Mouse (Mus musculus) cerebellum, adult 8-10 months (tissue): ENCODE results near the gene Tubgcp3.
"Not testable (repeated sequence)": the region's sequence is repeated elsewhere in the genome, so short reads cannot be mapped to it uniquely, and the experiment has no call there.

ENCODE experiments used
- DNase-seq: peaks from one replicate; pipeline ENCODE4 v3.0.0; 2022

The Tubgcp3 gene

DNA sequence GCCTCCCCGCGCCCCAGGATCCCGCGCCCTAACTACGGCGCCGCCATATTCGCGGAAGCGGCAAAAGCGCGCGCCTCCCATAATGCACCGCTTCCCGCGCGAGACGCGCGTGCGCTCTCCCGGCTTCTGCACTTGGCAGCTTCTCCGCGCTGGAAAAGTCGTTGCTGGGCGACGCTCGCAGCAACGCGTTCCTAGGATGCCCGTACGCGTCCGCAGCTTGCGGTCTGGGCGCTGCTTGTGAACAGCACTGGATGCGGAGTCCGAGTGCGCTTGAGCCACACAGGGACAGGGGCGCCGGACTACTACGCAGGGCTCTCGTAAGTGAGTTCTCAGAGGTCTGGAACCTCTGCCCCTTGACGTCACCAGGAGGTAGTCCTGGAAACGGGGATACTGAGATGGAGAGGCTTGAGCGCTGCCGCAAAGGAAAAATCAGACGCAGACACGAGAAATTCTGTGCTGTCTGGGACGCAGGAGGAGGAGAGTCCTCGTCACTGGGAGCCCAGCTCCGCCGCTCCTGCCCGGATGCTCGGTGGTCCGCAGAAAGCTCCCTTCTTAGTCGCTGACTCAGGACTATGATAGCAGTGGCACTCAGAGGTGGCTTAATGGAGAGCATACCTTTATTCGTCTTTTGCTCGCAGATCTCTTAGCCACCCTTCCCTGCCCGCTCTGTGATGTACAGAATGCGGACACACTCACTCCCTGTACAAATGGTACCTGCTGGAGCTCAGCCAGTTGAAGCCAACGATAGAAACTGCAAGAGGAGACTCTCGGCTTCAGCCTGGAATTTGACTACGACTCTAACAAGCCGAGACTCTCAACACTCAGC, at the start of gene Tubgcp3:
Gene Tubgcp3 (minus strand): TSS at position 193 of the 826 bp plus-strand sequence.
- DNase-seq = peak; percentile 88

DNA sequence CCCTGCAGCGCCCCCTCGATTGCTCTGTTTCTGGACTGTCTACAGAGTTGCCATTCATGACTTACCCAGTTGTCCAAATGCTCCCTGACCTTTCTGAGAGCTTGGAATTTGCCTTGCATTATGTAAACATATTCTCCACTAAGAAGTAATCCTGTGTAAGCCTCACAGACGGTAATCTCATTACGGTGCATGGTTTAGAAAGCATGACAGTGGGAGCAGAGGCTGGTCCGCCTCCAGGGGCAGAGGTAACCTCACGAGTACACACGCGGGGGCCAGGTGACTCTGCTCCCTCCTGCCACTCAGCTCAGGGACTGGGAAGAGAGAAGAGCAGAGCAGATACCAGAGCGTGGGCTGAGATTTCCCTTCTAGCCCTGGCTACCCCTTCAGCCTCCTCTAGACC, 47.0 kb upstream of the Tubgcp3 start:
- no peak for DNase-seq

DNA sequence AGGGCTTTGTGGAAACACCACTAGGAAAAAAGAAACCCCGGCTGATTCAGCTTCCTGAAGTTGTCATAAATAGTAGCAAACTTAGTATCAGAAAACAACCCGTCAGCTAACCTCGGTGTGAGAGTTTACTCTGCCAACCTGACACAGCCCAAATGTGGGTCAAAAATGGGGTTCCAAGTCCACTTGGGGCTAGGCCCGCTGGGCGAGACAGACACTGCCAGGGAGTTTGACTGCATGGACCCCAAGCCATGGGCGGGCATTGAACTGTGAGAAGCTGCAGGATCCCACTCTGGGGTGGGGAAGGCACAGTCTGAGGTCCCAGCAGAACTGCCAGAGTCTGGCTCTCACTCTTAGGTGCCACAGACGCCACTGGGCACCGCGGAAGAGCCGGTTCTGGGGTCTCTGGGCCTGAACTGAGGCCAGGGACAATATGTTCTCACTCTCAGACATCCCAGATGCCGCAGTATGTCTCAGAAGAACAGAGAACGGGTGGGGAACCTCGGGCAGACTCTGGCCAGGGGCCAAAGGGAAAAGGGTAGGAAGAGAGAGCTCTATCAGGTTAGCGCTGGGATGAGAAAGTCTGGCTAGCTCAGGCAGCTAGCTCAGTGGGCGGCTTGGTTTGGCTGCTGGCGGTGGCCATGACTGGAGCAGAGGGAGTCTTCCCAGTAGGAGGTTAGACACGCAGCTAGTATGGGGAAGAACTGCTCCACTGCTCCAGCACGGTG, 44.0 kb upstream of the Tubgcp3 start:
- no peak for DNase-seq

DNA sequence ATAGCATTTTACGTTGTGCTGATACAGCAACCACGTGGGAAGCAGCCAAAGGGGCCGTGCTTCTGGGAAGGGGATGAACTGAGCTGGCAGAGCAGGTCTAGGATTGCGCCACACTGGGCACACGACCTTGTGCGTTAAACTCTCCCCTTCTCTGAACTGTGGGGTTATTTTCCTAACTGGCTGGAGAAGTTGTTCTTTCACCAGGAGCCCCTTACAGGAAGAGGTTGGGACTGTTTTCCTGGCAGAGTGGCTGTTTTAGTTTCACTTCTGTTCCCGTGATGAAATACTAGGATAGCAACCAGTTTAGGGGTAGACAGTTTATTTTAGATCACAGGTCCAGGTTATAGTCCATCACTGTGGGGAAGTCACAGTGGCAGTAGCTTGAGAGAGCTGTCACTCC, 39.6 kb upstream of the Tubgcp3 start:
- no peak for DNase-seq

DNA sequence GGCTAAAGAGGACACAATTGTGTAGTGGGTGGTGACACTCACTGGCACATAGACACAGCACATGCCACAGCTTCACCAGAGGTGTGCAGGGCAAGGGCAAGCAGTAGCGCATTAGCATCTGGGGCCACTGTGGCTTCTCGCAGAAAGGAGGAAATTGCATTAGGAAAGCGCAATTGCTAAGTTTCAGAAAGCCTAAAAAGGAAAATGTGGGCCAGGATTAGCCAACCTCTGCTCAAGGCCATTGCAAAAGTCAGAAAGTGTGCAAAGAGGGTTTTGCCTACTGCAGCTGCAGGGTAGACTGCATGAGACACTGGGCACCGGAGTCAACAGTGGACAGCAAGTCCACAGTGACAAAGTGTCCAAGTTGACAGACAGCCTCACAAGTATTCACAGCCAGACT, 31.5 kb upstream of the Tubgcp3 start:
- DNase-seq = no peak

DNA sequence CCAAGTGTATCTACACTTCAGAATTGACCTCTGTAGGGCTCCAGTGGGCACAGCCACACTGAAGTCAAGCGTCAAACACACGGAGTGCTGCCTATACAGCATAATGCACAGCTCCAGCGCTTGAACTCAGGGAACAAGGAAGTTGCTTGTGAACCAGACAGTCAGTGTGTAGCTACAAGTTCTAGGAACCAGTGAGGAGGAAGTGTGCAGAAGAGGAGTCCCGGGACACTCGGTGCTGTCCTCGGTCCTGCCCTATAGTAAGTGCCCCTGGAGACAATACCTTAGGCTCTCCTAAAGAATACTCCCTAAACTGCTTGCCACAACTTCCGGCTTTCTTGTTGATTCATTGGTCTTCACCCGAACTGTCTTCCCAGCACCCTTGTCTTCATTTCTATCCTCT, 30.2 kb upstream of the Tubgcp3 start:
- no peak for DNase-seq

DNA sequence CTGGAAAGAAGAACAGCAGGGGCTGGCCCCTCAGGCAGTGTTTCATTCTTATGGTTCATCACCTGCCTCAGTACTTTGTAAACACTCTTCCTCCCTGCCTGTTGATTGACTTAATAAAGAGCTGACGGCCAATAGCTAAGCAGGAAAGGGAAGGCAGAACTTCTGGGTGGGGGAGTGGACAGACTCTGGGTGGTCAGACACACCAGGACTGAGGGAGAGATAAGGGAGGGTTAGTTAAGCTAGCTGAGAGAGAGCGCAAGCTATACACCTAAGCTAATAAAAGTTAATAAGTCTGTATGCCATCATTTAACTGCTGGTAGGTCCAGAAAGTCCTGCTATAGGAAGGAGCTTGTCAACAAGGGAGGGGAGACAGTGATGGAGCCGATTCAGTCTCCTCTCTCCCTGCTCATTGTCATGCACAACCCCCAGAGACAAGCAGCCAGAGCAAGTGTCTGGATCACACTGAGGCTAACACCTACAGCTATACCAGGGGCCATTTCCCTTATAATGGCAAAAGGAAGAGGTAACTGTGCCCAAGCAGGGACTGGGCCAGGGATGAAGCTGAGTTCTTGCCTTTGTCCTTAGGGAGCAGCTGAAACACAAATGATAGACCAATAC, 26.7 kb upstream of the Tubgcp3 start:
- DNase-seq = no peak

DNA sequence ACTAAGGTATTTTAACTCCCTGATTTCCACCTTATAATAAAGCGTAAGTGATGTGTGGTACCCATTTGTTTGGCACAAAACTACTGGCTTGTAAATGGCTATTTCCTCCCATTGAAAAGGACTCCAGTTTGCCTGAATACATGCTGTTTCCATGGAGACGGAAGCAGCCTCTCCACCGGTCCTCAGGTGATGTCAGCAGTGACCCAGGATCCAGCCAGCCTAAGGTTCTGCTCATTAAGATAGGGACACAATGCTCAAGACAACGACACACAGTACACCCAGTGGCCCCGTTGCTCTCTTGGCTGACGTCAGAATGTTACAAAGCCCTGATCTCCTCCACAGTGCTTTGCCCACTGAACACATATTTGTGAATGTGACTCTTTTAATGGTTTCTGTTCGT, 16.8 kb upstream of the Tubgcp3 start:
- DNase-seq = no peak

DNA sequence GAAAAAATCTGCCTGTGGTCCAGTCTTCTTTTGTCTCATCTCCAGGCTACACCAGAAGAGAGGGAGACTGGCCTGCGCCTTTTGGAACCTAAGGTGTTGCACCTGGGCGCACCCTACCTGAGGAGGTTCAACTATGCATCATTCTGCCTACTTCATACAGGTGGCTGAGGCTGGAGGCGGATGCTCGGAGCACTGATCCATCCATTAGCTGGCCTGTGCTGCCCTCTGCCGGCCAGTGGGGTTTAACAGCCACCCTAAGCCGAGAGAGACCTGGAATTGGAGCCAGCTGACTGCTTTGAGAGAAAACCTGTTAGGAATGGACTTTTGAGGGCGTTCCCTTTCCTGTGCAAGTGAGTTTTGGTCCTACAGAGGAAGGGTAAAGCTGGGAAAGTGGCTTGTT, 5.5 kb upstream of the Tubgcp3 start:
- DNase-seq = peak; percentile 82

DNA sequence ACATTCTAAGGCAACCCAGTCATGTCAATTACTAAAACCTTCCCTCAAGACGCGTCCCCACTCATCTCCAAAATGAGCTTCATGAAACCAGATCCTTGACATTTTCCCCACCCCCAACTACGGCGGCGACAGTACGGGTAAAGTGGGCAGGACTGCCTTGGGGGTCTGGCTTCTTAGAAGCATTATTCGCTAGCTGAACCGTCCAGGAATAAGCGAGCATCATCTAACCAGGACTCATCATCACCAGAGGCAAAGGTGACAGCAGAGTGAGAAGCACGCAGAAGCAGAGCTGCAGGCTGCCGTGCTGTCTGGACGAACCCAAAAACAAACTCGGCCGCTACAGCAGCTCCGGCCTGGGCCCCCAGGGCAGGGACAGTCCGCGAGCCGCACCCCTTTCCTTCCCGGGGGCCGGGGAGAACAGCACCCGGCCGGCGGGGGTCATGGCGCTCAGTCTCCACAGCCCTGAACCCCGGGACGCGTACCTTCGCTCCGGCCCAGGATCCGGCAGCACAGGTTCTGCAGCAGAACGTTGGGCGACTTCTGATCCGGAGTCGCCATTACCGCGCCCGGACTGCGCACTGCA, 484 bp downstream of the Tubgcp3 start:
- DNase-seq = no peak

DNA sequence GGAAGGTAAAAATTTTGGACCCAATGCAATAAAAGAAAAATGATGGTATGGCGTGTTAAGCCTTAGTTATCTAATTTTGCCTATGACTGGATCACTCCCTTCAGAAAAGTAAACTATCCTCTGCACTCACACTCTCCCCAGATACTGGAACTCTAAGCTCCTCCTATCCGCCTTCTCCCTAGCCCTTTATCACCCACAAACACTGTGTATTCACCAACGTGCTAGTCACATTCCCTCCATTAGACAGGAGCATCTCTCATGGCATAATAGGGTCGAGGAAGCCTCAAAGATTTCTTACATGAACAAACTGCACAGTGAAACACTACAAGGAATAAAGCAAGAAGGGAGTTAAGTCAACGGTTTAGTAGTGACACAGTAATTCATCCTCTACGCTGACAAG, 1.1 kb downstream of the Tubgcp3 start:
- no peak for DNase-seq

DNA sequence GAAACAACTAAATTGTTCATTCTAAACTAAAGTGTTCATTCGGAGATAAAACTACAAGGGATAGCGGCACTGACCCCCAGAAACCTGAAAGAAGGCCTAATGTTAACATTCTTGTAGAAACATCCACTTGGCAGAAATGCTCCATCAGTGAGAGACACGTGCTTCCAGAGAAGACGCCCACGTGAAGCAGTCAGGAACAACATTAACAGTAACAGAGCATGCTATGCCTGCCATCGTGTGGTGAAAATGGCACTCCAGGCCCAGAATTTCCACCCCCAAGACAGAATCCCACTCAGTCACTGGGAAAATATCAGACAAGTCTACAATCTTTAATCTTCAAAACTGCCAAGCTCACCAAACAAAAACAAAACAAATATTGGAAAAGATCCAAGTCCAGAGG, 3.2 kb downstream of the Tubgcp3 start:
- no peak for DNase-seq

DNA sequence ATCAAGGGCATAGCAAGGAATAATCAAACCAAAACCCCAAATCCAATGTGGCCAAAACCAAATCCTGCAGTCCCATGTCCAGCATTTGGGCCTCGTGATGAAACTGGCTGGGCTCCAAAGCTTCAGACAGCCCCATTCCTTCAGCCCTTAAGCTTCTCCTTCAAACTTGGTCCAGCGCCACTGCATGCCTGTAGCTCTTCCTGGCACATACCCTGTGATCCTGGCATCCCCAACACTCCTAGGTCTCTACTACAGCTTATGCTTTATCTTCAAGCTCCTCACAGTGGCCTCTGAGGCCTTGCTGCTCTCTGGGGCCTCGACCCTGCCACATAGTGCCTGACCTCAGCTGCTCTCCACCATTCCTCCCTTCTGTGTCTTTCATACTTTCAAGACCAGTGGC, 5.5 kb downstream of the Tubgcp3 start:
- not testable (repeated sequence) for DNase-seq

DNA sequence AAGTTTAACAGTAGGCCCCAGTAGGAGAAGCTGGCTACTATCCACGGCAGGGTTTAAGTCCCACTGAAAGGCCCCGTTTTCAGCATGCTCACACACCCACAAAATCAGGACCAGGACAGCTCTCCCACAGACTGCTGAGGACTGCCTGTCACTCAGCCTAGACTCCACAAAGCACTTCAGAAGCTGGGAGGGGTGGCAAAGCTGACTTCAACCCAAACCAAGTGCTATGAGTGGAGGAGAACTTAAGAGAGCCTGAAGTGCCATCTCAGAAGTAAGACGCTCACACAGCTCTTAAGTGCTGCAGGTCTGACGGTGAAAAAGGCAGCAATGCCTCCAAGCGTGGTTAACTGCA, 9.0 kb downstream of the Tubgcp3 start:
- DNase-seq = no peak

DNA sequence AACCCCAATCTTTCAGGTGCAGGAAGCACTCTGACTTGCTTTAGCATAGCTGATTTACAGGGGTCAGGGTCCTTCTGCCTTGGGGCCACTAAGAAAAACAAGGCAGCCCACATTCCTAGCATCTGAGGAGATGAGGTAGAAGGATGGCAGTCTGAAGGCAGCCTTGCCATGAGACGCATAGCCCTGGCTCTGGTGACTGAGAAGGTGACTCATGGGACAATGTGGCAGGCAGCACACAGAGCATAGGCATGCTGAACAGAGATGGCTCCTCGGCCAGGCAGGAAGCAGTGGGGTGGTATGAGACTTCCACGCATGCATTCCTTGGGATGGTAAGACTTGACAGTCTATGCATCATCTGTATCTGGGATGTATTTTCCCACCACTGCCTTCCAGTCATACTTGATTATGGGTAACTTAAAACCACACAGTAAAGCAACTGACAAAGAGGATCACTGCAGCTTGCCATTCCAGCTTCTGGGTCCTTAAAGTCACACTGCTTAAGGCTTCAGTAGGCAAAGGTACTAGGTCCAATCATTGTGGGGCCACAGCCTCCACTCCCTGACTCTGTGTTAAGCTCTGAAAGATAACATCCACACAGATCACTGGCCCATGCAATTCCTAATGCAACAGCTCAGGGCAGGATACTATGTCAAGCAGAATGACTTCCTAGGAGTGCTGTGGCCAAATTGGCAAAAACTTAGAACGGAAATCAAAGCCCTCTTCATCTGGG, 9.5 kb downstream of the Tubgcp3 start:
- DNase-seq = no peak

DNA sequence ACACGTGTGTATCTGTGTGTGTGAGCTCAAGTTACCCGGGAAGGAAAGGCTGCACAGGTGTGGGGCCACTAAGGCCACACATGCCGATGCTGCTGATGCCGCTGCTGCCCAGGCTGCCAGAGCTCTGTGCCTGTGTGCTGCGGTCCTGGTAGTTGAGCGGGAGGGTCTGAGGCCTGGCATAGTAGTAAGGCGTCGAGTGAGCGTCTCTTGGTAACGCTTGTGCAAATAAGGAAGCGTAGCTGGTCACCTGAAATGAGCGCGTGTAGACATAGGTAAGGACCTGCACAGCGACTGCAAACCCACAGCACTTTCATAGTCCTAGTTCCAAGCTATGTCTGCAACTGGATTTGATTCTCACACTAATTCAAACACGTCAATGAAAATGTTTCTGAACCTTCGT, 14.6 kb downstream of the Tubgcp3 start:
- DNase-seq = no peak

DNA sequence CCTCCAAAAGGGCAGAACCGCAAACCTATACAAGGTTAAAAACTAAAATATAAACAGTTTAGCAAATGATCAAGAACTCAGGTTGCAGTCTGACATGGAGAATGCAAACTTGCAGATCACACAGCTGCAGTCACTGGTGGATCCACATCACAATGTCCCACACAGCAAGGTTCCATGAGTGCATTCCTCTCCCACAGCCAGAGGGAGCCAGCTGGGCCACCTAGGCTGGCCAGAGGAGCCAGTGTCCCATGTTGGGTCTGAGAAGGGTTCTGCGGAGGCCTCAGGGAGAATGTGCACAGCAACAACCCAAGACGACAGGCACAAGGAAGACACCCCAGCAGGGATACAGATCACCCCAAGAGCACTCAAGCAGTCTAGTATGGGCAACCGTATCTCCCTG, 20.8 kb downstream of the Tubgcp3 start:
- no peak for DNase-seq

DNA sequence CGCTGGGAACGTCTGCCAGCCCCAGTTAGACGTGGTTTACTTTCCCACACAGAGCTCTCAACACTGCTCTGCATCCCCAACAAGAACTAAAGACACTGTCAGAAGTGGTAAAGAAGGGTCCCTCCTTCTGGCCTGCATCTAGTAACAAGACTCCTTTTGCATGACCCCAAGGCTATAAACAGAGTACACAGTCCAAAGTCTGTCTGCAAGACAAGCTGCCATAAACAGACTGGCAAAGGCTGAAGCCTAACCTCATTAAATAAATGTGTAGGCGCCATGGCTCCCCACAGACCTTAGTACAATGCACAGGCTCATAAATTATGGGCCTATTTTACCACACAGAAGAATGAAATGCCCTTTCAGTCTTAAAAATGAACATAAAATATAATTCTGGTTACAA, 21.6 kb downstream of the Tubgcp3 start:
- no peak for DNase-seq

DNA sequence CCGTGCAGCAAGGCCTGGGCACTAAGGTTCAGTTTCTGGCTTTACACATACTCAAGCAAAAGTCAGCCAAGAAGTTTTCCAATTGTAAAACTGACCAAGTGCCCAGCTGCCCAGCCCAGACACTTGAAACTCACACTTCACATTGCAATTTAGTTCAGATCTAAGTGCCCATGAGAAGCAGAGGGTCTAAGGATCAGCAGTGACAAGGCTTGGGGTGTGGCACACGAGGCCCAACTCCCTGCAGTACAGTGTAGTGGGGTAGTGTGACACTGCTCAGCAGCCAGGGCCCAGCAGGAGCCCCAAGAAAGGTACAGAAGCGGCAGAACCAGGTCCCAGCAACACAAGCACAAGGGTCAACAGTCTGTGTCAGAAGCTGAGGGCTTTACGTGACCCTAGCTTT, 23.1 kb downstream of the Tubgcp3 start:
- no peak for DNase-seq

DNA sequence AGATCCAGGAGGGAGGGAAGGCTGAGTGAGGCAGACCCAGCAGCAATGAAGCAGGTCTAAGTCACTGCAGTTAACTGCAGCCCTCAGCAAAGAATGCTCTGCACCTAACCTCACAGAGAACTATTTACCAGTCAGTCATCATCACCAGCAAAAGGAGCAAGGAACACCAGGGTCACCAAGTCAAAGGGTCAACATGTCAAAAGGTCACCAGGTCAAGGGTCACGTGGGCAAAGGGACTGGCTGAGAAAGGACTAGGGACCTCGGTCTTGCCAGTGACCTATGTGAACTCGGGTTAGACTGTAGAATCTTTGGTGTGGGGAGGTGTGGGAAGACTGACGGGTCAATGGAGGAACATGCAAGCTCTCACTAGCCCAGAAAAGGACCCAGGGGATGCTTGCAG, 25.5 kb downstream of the Tubgcp3 start:
- no peak for DNase-seq

DNA sequence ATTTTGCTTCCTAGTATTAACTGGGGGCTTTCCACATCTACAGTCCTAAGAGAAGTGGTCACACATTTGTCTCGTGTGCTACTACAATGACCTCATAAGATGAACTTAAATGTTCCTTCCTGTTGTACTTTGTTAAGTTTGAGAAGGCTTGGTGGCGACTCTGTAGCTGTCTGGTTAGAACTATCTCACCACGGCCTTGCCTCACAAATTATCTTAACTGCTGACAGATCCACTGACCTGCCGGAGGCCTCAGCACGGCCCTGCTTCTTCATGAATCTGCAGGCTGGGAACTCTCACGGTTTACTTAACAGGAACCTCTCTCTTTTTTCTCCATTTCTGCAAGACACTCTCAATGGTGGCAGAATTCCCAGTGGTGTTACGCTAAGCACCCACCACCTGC, 27.2 kb downstream of the Tubgcp3 start:
- no peak for DNase-seq

DNA sequence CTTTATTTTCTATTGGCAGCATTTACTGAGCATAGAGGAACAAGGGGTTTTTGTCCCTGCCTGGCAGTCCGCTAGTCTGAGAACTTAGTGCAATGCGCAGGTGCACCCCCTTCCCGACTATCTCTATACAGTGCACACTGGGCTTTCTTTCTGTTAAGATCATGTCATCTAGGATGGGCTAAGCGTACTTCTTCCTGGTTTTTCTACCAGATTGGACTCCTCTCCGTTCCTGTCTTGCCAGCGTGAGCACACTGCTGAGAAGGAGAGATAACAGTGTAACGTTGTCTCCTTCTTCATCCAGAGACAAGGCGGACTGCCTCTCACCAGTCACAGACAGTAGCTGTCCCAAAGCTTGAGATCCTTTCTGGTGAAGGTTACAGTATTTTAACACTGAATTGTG, 27.7 kb downstream of the Tubgcp3 start:
- DNase-seq = no peak

DNA sequence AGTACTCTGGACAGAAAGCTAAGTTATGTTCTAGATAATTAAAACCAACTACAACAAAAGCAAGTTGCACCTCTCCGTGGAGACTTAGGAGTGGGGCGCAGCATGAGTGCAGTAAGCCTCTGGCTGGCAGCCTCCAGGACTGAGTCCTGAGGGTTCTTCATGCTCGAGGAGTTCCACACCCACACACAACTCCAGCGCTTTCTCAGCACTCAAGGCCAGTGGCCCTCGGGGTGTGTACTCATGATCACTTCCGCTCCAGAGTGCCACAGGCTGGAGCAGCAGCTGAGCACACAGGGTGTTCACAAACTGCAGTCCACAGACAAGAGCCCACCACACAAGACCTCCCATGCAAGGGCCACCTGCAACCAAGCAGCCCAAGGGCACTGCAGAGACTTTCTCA, 30.5 kb downstream of the Tubgcp3 start:
- DNase-seq = no peak
